Mouse (Mus musculus): ENCODE data around the gene Olfr488. TPM values are rescaled to one million over a fixed set of nuclear protein-coding genes. Genes with fewer than 3 reads are reported as not detected.
"Not testable (repeated sequence)": the region's sequence is repeated elsewhere in the genome, so short reads cannot be mapped to it uniquely, and the experiment has no call there.

Olfr488 gene
- total RNA-seq (2017), result not detected in 2 replicates

DNA sequence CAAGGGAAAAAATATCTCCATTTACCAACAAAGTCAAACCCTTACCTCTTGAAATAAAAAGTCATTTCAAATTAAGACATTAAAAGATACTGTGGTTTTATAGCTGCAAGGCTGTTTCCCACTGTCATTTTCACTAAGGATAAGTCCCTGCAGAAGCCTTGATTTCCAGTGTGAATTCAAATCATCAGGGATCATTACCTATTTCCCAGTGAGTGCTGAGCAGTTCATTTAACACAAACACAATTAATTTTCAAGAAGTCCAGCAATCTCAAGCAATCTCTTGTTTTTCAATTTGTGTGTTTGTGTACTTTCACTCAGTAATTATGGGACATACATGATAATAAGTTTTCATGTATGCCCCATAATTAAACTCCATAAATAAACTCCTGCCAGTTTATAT, at the start of gene Olfr488:
Gene Olfr488 (minus strand): TSS at position 101 of the 400 bp plus-strand sequence.
- ATAC-seq (replicated peaks in 1 of 2; ENCODE audit: insufficient read depth in 1 of 2, low FRiP score in 2 of 2, low TSS enrichment in 1 of 2, low read depth in 1 of 2, poor library complexity in 2 of 2, severe bottlenecking in 2 of 2), result no peak

DNA sequence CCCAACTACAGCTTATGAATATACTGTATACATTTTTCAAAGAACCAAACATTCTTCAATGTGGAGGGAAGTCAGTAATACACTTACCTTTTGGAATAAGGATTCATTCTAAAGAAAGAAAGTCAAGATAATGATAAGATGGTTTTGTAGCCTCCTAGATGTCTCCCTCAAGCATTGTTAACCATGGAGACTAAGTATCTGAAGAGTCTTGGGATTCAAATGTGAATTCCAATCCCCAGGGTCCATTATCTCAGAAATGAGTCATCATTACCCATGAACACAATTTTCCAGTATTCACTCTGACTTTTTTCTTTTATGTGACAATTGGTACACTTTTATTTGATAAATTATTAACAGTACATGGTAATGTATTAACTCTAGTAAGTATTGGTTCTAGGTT, 30.7 kb upstream of the Olfr488 start, which contains the start of gene Olfr490:
Gene Olfr490 (minus strand): TSS at position 101 of the 400 bp plus-strand sequence.
- no peak for ATAC-seq (replicated peaks in 1 of 2; ENCODE audit: insufficient read depth in 1 of 2, low FRiP score in 2 of 2, low TSS enrichment in 1 of 2, low read depth in 1 of 2, poor library complexity in 2 of 2, severe bottlenecking in 2 of 2)

DNA sequence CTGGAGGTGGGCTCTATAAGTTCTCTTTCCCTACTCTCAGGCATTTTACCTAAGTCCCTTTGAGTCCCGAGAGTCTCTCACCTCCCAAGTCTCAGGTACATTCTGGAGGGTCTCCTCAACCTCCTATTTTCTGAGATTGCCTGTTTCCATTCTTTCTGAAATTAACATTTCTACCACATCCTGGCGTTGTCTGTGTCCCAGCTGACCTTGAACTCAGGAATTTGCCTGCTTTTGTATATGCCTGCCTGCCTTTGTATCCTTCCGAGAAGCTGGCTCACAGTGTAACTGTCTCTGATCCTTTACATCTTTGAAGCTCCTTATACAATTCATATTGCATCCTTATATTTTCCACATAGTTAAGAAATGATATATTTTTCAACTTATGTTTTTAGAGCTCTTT, 24.6 kb downstream of the Olfr488 start:
- no peak for ATAC-seq (replicated peaks in 1 of 2; ENCODE audit: insufficient read depth in 1 of 2, low FRiP score in 2 of 2, low TSS enrichment in 1 of 2, low read depth in 1 of 2, poor library complexity in 2 of 2, severe bottlenecking in 2 of 2)

DNA sequence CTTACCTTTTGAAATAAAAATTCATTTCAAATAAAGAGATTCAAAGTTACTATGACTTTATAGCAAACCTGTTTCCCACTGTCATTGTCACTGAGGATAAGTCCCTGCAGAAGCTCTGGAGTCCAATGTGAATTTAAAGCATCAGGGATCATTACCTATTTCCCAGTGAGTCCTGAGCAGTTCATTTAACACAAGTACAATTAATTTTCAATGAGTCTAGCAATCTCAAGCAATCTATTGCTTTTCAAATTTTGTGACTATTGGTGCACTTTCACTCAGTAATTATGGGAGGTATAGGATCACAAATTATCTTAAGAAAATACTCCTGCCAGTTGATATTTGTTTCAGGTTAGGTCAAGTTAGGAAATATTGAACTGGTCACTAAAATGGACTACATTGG, 43.6 kb downstream of the Olfr488 start, which contains the start of gene Olfr487:
Gene Olfr487 (minus strand): TSS at position 101 of the 400 bp plus-strand sequence.
- not testable (repeated sequence) for ATAC-seq (replicated peaks in 1 of 2; ENCODE audit: insufficient read depth in 1 of 2, low FRiP score in 2 of 2, low TSS enrichment in 1 of 2, low read depth in 1 of 2, poor library complexity in 2 of 2, severe bottlenecking in 2 of 2)

Other genes with a start within 250 kb of the Olfr488 start
- gene Olfr478, start 224.4 kb downstream of the Olfr488 start, total RNA-seq (2017), result not detected in 2 replicates
- gene Olfr479, start 207.7 kb downstream of the Olfr488 start, total RNA-seq (2017), result not detected in 2 replicates
- not detected in 2 replicates for gene Olfr480, start 191.0 kb downstream of the Olfr488 start, total RNA-seq (2017)
- not detected in 2 replicates for gene Olfr481, start 178.5 kb downstream of the Olfr488 start, total RNA-seq (2017)
- 0.25 TPM in 1 of 2 replicates, not detected in the other for gene Olfr482, start 160.8 kb downstream of the Olfr488 start, total RNA-seq (2017)
- not detected in 2 replicates for gene Olfr483, start 157.5 kb downstream of the Olfr488 start, total RNA-seq (2017)
- gene Olfr484, start 130.9 kb downstream of the Olfr488 start, total RNA-seq (2017), result not detected in 2 replicates
- not detected in 2 replicates for gene Olfr485, start 98.5 kb downstream of the Olfr488 start, total RNA-seq (2017)
- not detected in 2 replicates for gene Olfr486, start 85.6 kb downstream of the Olfr488 start, total RNA-seq (2017)
- not detected in 2 replicates for gene Olfr487, start 43.7 kb downstream of the Olfr488 start, total RNA-seq (2017)
- not detected in 2 replicates for gene Olfr490, start 30.6 kb upstream of the Olfr488 start, total RNA-seq (2017)
- not detected in 2 replicates for gene Olfr491, start 55.1 kb upstream of the Olfr488 start, total RNA-seq (2017)
- gene Olfr492, start 65.3 kb upstream of the Olfr488 start, total RNA-seq (2017), result not detected in 2 replicates
- gene Olfr493, start 88.6 kb upstream of the Olfr488 start, total RNA-seq (2017), result not detected in 2 replicates
- gene Olfr494, start 107.0 kb upstream of the Olfr488 start, total RNA-seq (2017), result not detected in 2 replicates
- gene Olfr495, start 134.8 kb upstream of the Olfr488 start, total RNA-seq (2017), result not detected in 2 replicates
- not detected in 2 replicates for gene Olfr497, start 162.1 kb upstream of the Olfr488 start, total RNA-seq (2017)
- not detected in 2 replicates for gene Olfr498, start 207.0 kb upstream of the Olfr488 start, total RNA-seq (2017)

Measured in hematopoietic stem cell, adult 5-6 weeks (primary cell).